Mouse (Mus musculus) brain, embryonic 14.5 days (tissue): ENCODE measurements around the gene Klhl3.

Source experiments
- CTCF ChIP-seq: fragments of 200-500 bp; IDR thresholded peaks from 2 replicates; pipeline ENCODE4 v1.5.1; 2012; ENCODE audit warnings: inconsistent platforms, mild to moderate bottlenecking, moderate library complexity, borderline replicate concordance; ENCODE audit not compliant: insufficient read depth, insufficient read length; ENCODE audit errors: extremely low read depth
- POLR2A ChIP-seq: fragments of 200-500 bp; IDR thresholded peaks from 2 replicates; pipeline ENCODE4 v1.6.1; 2012; ENCODE audit warnings: mild to moderate bottlenecking, inconsistent platforms, borderline replicate concordance; ENCODE audit not compliant: poor library complexity, insufficient read depth, insufficient read length, severe bottlenecking; ENCODE audit errors: extremely low read depth

DNA sequence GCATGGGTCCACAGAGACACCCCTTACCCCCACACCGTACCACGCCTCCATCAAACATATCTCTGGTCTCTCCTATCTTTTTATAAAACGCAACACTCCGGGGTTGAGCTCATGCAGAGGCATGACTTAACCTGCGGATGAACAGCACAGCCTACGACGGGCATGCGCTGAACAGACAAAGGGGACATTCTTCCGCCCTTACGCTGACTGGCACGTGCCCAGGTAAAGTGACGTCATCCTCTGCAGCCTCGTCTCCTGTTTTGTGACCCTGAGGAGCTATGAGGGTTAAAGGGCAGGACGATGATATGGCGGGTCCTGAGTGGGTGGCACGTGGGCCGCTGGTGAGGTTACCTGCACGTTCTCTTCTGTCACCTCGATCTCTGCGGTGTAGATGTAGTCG is 42.2 kb downstream of the Klhl3 start:
- TF ChIP-seq CTCF (no peak), POLR2A (no peak)
